Mouse (Mus musculus) left cerebral cortex, adult 9 months (tissue): ENCODE results near the gene Rasal1.

Source experiments
- DNase-seq, 2 experiments: peaks; one replicate each; pipeline ENCODE4 v3.0.0; 2022; ENCODE audit warnings: low spot score in 2 of 2

Gene Rasal1

DNA sequence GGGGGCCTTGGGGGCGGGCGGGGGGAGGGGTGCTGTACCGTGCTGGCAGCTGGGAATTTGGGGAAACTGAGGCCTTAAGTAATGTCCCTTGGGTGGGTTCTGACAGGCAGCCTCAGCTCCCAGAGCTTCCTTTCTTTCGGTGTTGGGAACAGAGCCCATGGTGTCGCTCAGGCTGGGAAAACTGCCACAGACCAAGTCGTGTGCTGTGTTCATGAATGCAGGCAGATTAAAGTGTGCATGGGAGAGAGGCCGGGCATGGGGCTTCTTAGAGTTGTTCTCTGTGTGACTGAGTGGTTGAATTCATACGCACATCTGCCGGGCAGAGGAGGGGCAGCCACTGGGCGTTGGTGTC is 26.8 kb upstream of the Rasal1 start:
- no peak for DNase-seq

DNA sequence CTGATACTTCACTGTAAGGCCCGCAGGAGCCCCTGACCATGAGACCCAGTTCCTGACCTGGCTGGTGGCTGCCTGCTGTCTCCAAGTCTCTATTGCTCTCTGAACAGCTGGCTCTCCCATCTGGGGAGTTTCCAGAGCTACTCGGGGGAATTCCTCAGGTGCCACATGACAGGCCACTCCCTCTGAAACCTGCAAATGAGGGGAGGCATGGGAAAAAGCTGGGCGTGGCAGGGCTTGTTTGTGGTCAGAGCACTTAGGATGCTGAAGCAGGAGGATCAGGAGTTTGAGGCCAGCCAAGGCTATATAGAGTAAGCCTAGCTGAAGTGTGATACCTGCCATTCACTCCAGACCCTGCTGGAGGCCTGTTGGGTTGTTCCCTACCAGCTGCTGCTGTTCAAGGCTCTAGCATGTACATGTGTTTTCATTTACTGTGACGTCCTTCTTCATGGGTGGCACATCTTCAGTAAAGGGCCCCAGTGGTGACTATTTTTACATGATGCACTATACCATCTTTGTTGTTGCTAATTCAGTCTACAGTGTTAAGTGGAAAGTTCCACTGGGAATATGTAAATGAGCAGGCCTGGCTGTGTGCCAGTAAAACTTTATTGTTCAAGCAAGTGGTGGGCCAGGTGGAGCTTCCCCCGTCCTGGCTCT is 26.3 kb upstream of the Rasal1 start:
- DNase-seq = no peak

GRCm38 (mm10) chr5:120624427-120624826 is 24.2 kb upstream of the Rasal1 start:
- DNase-seq = no peak

GRCm38 (mm10) chr5:120626399-120626798 is 22.2 kb upstream of the Rasal1 start:
- no peak for DNase-seq

DNA sequence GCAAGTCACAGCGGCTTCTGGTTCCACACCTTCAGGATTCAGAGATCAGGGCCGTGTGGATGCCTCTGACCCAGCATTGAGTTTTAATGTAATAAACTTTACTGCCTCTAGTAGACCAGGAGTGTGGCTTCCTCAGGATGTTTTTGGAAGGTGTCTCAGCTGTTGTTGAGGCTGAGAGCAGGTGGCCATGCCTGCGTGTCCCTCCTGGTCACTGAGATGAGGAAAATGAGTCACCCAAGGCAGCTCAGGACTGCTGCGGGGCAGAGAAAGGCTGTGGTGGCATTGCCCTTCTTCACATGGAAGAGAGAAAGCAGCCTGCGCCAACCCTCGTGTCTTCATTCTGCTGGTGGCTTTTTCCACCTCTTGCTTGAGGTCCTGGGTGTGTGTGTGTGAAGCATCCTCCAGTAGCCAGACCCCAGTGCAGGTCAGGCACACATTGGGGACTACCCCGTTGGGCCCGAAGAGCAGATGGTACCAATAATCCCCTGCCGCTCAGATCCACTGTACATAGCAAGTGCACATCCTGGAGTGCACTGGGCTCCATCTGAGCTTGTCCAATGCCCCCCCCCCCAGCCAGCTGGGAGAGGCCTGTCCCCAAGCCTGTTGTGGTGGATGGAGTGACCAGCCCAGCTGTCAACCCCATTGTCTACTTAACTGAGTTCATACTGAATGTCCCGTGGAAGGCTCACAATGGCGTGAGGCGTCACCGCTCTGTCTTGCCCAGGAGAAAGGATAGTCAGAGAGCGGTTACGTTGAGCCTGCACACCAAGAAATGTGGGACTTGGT is 20.9 kb upstream of the Rasal1 start:
- DNase-seq = no peak

- no peak for DNase-seq
Observed at GRCm38 (mm10) chr5:120628624-120629023, 20.0 kb upstream of the Rasal1 start.

GRCm38 (mm10) chr5:120631128-120631527 is 17.5 kb upstream of the Rasal1 start:
- no peak for DNase-seq

- no peak for DNase-seq
Observed at GRCm38 (mm10) chr5:120631892-120632291, 16.7 kb upstream of the Rasal1 start.

DNA sequence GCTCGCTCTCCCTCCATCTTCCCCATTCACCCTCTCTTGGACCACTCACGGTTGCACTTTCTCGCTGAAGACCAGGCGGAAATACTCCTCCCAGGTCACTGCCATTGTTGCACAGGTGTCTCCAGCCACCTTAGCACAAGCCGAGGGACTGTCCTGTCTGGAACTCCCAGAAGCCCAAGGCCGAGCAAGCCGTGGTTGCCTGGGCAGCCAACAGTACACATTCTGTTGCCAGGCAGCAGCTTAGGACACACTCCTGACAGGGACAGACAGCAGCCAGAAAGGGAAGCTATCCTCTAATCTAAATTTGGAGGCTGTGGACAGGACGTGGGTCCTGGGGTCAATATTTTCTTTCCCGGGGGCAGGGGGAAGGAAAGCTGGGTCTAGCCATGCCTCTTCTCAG is 14.5 kb upstream of the Rasal1 start, which contains the start of gene Cfap73:
Cfap73 (minus strand) TSS at position 105 of the 400 bp plus-strand sequence.
- DNase-seq = no peak

DNA sequence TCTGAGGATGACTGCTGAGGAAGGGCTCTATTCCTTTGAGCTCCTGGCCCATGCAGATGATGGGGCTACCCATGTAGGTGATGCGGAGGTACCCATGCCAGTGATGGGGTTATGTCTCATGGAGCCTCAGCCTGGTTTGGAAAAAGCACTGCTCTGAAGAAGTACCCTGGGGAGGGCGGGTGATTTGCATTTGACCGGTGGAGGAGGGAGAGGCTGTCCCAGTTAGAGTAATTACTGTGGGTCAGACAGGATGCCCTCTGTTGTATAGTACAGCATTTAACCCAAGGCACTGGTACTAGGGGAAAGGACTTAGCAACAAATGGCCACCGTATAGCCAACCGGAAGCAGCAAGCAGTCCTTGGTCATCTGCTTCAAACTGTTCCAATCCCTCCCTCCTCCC is 13.8 kb upstream of the Rasal1 start:
- no peak for DNase-seq

DNA sequence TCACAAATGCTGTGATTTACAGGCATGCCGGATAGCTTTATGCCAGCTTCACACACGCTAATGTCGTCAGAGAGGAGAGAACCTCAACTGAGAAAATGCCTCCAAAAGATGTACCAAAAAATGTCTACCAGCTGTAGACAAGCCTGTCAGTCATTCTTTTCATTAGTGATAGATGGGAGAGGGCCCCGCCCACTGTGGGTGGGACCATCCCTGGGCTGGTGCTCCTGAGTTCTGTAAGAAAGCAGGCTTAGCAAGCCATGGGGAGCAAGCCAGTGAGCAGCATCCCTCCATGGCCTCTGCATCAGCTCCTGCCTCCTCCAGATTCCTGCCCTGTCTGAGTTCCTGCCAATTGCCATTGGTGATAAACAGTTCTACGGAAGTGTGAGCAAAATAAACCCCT is 13.0 kb upstream of the Rasal1 start:
- DNase-seq = no peak

DNA sequence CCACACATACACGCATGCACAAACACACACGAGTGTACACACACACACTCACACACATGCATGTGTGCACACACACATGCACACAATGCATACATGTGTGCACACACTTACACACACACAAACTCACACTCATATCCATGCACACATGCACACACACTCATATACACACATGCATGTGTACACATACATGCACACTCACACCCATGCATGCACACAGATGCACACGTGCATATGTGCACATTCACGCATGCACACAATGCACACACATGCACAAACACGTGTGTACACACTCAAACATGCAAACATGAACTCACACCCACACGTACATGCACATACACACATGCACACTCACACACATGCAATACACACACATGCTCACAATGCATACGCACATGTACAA is 8.5 kb upstream of the Rasal1 start:
- DNase-seq = no peak

- no peak for DNase-seq
Observed at GRCm38 (mm10) chr5:120643365-120644085, 5.1 kb upstream of the Rasal1 start.

DNA sequence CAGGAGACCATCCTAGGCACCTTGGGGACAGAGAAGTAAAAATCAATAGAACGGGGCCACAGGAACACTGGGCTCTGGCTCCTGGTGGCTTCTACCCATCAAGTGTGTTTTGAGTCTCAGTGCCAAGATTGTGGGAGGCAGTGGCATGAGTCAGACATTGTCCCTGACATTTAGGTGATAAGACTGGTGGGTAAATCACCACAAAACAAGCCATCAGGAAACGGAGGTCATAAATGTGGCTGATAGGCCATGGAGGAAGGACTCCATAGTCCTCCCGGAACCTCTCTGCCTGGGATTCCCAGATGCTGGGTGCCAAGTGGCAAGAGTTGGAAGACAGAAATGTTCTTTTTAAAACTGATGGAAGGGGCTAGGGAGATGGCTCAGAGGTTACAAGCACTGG is 4.4 kb upstream of the Rasal1 start:
- no peak for DNase-seq

DNA sequence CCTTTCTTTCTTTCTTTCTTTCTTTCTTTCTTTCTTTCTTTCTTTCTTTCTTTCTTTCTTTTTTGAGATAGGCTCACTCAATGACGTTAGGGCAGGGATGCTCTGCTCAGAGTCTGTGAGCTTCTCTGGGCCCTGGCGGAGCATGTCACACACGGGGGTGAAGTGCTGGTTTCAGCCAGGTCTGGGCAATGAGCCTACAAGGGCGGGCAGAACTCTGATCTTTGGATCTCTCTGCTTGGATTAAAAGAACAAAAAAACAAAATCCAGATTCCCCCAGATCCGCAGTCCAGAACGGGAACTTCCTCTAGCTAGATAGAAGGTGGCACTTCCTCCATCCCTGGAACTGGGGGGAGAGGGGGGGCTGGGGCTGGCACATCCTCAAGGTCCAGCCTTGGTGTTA is 2.8 kb upstream of the Rasal1 start:
- DNase-seq = no peak

- no peak for DNase-seq
Observed at GRCm38 (mm10) chr5:120647361-120647760, 1.3 kb upstream of the Rasal1 start.

DNA sequence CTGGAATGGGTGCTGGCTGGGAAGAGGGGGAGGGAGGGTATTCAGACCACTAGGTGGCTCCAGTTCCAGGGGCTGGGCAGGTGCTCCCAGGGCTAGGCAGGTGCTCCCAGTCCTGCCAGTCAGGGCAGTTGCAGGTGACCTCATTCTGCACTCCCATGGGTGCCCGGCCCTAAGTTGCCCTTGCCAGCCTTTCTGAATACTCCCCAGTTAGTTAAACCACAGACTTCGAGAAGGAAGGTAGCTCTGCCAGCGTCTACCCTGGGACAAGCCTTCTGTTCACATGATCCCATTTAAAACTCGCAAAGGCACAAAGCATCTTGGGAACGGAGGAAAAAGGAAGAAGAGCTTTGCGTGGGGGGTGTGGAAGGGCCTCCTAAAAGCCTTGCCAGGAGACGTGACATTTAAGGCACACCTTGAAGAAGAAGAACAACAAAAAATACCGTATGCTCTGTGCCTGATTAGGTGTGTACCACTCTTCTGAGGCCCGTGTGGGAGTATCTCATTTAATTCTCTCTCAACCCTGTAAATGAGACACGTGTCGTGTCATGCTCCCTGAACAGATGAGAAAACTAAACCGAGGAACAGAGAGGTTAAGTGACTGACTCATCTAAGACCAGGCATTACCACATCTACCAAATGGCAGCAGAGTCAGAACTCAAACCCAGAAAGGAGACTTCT is 659 bp upstream of the Rasal1 start:
- DNase-seq = peak; percentile 48 to 56

- DNase-seq = peak in 1 of 2 experiments; percentile 40
Observed at GRCm38 (mm10) chr5:120649374-120649933, 842 bp downstream of the Rasal1 start.

GRCm38 (mm10) chr5:120649938-120650337 is 1.3 kb downstream of the Rasal1 start:
- DNase-seq = no peak

GRCm38 (mm10) chr5:120651230-120651629 is 2.6 kb downstream of the Rasal1 start:
- no peak for DNase-seq

DNA sequence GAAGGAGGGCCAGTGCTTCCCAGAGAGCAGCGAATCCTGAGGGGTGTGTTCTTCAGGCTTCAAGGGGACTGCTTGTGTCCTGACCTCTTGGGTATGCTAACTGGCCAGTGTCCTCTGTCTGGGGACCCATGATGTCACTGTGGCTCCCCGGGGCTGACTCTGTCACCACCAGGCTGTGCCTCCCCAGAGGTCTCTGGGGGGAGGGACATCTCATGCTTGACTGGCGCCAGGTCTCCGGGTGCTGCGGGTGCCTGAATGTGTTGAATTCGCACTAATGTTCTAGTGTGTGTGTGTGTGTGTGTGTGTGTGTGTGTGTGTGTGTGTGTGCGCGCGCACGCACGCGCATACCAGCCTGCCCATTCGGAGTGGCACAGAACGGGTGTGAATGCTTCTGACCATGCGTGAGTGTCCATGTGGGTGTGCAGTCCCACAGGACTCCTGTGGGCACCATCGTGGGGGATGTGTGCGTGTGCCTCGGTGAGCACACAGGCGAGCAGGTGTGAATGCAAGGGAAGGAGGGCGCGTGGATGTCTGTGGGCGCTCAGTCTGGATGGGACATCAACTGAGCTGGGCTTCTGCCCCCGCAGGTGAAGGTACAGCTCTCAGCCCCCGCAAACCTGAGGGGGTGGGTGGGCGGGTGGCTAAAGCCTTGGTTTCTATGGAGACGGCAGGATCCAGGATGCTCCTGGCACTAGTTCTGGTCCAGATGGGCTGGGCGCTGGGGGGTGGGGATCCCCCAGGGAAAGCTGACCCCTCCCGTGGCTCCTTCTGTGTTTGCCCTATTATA is 4.5 kb downstream of the Rasal1 start:
- DNase-seq = no peak
